Mouse (Mus musculus) embryonic fibroblast, embryonic 13.5 days (primary cell): ENCODE results near the gene Arhgap17. TPM values are rescaled to one million over a fixed set of nuclear protein-coding genes. Genes with fewer than 3 reads are reported as not detected.
A peak's percentile ranks its signal among the peaks of the same experiment; 100 is the strongest.

Experiments
- H3K27ac ChIP-seq: 2 replicates; pipeline ENCODE4 v1.5.1; 2012; ENCODE audit warnings: low read length, control low read depth, inconsistent platforms; ENCODE audit not compliant: insufficient read depth
- H3K4me1 ChIP-seq: 2 replicates; pipeline ENCODE4 v1.6.1; 2011; ENCODE audit warnings: low read length; ENCODE audit not compliant: control insufficient read depth, insufficient read depth
- H3K4me3 ChIP-seq: 2 replicates; pipeline ENCODE4 v1.5.1; 2011; ENCODE audit warnings: mild to moderate bottlenecking, control low read depth, low read length; ENCODE audit not compliant: insufficient read depth
- CTCF ChIP-seq: IDR thresholded peaks from 2 replicates; pipeline ENCODE4 v1.5.1; 2011; ENCODE audit warnings: mild to moderate bottlenecking, control low read depth, low read length, moderate library complexity, borderline replicate concordance; ENCODE audit not compliant: insufficient read depth
- POLR2A ChIP-seq: IDR thresholded peaks from 2 replicates; pipeline ENCODE4 v1.6.1; 2011; ENCODE audit warnings: low read depth, mild to moderate bottlenecking, control low read depth, low read length, moderate library complexity
- polyA plus RNA-seq: library from polyadenylated mRNA; stranded (reverse); fragments of >200 nt; gene quantifications from 2 replicates; pipeline ENCODE4 v1.2.4, GENCODE M21; 2011; ENCODE audit warnings: low read depth; ENCODE audit not compliant: missing spikeins, insufficient read length

The Arhgap17 gene
- polyA plus RNA-seq, 1 experiment = 30.7 TPM

DNA sequence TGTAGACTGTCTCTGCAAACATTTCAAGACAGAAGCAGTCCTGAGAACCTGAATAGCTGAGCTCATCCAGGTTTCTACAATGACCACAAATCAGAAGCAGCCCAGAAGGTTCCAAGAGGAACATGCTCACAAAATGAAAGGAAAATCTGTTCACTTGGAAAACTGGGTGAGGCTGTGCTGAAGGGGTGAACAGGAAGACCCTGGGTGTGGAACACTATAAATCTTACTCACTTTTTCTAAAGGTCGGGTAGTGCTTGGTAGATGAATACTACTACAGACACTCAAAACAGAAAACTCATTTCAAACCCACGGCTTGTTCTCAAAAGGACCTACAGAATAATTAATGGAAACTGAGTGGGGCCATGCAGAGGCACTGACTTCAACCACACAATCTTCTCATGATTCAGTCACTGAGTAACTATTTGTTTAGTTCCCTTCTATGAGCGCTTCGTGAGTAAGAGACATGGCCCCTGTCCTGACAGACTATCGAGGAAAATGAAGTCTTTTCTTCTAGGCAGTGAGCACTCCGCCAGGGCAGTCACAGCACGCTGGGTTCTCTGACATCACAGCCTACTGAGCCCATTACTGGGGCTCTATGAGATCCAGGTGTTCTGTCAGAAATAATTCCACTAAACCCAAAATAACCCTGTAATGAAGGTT lies 23.0 kb downstream of the Arhgap17 start:
- H3K4me1 ChIP-seq = peaks cover 16% of the 10 kb centered on the region
- H3K4me3 ChIP-seq = no peak overlapping the region
- TF ChIP-seq POLR2A = no peak
- TF ChIP-seq CTCF = no peak
- peak overlapping the region; percentile 66 for H3K27ac ChIP-seq

DNA sequence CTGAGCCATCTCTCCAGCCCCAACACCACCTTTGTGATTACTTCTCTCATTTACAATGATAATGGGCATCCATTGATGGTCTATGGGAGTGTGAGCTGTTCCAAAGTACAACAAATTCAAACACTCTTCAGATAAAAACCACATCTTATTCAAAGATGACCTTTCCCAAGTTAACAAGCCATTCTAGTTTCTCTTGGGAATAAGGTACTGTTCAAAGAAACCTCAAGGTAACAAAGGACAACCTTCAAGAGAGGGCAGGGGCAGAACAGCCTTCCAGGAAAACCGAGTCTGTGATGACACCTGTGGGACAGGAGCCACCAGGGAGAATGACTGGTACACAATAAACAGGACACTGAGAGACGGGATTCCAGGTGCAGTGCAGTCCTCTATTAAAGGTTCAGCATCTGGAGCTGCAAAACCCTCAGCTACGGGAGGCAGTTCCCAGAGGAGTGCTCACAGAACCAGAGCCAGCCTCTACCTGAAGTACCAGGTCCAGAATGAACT lies 24.6 kb downstream of the Arhgap17 start:
- Histone ChIP-seq H3K4me3 (no peak overlapping the region), H3K27ac (no peak overlapping the region), H3K4me1 (peaks cover 18% of the 10 kb centered on the region)
- TF ChIP-seq CTCF (no peak), POLR2A (no peak)

DNA sequence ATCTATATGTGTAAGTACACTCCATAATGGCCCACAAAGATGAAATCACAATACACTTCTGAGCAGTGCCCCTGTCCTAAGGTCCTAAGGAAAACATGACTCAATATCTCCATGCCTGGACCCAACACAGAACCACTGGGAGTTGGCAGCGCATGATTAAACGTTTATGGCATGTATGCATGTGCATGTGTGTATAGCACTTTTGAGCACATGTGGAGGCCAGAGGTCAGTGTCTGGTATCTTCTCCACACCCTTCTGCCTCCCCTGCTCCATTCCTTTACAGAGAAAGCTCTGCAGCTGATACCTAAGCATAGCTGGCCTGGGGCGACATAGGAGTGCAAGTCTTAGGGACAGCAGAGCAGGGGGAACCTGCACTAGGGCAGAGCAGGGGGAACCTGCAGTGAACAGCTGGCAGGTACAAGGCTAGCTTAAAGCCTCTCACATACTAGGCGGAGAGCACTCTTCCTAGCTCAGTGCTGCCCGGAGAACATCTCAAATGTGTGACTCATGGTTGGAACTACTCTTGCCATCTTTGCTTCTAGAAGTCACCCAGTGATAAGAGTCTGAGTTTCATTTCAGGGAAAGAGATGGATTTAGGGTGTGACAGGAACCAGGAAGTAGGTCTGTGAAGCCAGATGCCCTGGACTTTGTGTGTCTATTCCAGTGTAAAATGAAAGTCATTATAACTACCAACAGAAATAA lies 25.5 kb downstream of the Arhgap17 start:
- Histone ChIP-seq H3K4me1 (peaks cover 18% of the 10 kb centered on the region), H3K4me3 (no peak overlapping the region), H3K27ac (no peak overlapping the region)
- TF ChIP-seq POLR2A (no peak), CTCF (no peak)

DNA sequence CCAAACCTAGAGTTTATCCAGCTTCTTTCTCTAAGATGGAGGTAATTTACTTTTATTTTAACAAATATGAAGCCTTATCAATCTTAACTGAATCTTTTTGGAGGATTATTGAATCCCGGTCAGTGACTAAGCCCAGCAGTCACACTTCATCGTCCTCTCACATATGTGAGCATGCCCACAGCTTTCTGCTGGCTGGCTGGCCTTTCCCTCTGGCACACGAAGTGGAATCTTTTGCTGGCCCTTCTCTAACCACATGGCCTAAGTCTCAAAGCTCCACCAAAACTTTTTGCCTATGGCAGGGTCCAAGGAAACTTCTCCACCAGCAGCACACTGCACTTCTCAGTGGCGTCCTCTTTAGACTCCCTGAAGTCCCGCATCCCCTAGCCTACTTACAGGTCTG lies 27.8 kb downstream of the Arhgap17 start:
- TF ChIP-seq CTCF = no peak
- TF ChIP-seq POLR2A = no peak
- no peak overlapping the region for H3K4me3 ChIP-seq
- H3K27ac ChIP-seq = peak overlapping the region; percentile 44
- peaks cover 11% of the 10 kb centered on the region for H3K4me1 ChIP-seq

DNA sequence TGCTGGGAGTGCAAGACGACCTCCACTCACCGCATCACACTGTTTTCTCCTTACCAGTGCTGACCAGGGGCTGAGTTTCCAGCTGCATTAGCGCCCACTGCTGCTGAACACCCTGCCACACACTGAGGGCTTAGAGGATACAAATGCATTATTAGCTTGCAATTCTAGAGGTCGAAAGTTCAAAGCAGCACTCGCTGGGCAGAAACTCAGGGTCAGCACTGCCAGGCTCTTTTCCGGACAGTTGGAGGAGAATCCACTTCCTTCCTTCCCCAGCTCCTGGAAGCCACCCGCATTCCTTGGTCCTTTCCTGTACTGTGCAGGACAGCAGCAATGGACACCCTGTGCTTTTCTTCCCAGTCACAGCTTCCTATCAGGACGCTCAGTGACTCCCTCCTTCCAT lies 31.4 kb downstream of the Arhgap17 start:
- Histone ChIP-seq H3K4me1 (peaks cover 3% of the 10 kb centered on the region), H3K4me3 (no peak overlapping the region), H3K27ac (no peak overlapping the region)
- no peak for TF ChIP-seq CTCF
- no peak for TF ChIP-seq POLR2A

DNA sequence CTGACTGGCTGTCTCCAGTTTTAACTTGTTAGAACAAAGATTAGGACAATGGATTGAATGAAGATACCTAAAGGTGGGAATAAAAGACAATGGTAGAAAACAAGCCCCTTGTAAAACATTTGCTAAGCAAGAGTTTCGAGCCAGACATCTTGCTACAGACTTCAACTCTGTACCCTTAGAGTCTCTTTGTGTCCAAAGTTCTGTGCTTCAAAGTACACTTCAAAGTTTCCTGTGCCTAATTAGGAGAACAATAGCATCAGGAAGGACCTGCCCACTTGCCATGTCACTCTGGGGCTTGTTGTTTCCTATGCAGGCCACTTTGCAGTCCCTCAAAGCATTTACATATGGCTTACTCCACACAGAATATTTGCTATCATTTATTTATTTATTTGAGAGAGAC lies 33.4 kb downstream of the Arhgap17 start:
- Histone ChIP-seq H3K4me3 (no peak overlapping the region), H3K27ac (no peak overlapping the region), H3K4me1 (no peaks in the 10 kb centered on the region)
- TF ChIP-seq POLR2A = no peak
- TF ChIP-seq CTCF = no peak

DNA sequence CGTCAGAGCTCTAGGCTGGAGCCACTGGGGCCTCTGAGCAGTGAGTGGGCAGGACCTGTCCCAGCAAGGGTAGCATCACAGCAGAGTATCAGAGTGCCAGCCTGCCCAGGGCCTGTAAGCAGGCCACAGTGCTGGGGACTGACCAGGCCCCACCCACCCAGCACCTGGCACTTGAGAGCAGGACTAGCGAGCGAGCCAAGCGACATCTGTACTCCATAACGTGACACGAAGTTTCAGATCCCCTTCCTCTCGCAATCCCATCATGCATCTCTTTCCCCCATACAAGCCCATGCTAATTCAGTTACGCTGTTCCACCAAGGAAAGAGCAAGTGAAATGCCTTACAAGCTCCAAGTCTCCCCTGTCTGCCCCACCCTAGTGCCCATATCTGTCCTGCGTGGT lies 39.2 kb downstream of the Arhgap17 start:
- no peak overlapping the region for H3K27ac ChIP-seq

DNA sequence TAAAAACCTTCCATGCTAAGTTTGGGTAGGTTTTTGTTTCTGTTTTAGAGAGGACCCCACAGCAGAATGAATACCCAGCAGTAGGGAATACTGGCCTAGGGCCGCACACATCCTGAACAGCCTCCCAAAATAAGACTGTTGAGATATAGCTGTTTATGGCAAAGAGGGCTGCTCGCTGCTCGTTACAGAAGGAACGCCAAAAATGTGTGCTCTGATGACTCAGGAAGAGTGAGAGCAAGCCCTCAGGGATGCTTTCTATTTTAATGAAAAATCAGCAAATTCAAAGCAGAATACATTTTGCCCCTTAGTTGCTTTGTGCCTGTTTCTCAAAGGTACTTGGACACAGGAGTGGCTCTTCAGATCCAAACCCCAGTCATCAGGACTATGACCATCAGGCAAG lies 41.8 kb downstream of the Arhgap17 start:
- H3K4me3 ChIP-seq = no peak overlapping the region
- peak overlapping the region; percentile 92 for H3K27ac ChIP-seq
- TF ChIP-seq POLR2A (no peak), CTCF (no peak)
- H3K4me1 ChIP-seq = peaks cover 6% of the 10 kb centered on the region; the same call in 1 of the 2 replicates

More for the DNA sequence above, 39.2 kb downstream of the Arhgap17 start:
- Histone ChIP-seq H3K4me1 (peaks cover 6% of the 10 kb centered on the region; the same call in 1 of the 2 replicates), H3K4me3 (no peak overlapping the region)
- TF ChIP-seq POLR2A = no peak
- no peak for TF ChIP-seq CTCF

DNA sequence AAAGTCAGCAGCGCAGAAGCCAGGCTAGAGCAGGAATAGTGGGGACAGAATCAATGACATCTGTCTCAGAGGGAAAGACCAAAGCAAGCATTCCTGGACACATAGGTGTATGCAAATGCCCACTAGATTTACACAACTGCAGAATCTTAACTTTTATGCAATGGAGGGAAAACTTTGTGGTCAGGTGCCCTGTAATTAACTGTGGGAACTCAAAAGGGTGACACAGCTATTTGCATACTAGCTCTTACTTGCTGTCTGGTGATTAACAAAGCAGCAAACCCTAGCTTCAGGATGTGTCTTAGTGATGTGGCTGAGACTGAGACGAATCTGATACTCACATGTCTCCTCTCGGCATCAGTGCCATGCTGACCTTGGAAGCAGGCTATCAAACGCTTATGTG lies 42.8 kb downstream of the Arhgap17 start:
- Histone ChIP-seq H3K27ac (no peak overlapping the region), H3K4me1 (peaks cover 6% of the 10 kb centered on the region; the same call in 1 of the 2 replicates), H3K4me3 (no peak overlapping the region)
- TF ChIP-seq POLR2A (no peak), CTCF (no peak)

DNA sequence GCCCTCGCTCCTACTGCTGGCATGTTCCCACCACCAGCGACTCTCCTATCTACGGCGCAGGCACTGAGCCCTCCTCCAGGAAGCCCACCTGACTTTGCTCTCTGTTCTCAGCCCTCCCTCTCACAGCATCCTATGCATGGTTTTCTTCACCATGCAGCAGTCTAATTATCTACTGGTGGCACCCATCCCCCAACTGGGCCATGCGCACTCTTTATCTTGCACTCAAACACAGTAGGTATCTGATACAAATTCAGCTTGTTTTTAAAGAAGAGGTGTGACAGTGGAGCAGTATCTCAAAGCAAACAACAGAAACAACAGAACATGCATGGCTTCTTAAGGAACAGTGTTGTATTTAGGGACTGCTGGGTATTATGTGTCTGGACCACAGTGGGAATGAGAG lies 43.7 kb downstream of the Arhgap17 start:
- Histone ChIP-seq H3K4me3 (no peak overlapping the region), H3K27ac (no peak overlapping the region), H3K4me1 (peaks cover 6% of the 10 kb centered on the region; the same call in 1 of the 2 replicates)
- no peak for TF ChIP-seq CTCF
- TF ChIP-seq POLR2A = no peak
